Mouse (Mus musculus): ENCODE measurements around the gene Ly6g5b. TPM values are rescaled to one million over a fixed set of nuclear protein-coding genes. Genes with fewer than 3 reads are reported as not detected.

Gene Ly6g5b
- polyA plus RNA-seq, 1 experiment from 2014 or later, result 0.32 TPM

DNA sequence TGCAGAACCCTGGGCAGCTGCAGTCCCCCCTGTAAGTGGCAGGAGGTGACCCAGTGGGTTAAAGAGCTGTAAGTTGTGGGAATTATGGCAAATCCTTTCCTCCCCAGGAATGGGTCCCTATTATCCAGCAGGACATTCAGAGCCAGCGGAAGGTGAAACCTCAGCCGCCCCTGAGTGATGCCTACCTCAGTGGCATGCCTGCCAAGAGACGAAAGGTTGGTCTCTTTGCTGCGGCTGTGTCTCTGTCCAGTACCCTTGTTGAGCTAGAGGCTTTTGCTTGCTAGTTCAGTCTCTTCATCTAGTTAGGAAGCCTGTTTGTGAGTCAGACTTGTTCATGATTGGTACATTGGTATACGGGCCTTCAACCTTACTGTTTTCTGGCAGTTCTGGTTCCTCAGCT lies 30.9 kb upstream of the Ly6g5b start:
- WGBS (ENCODE audit: insufficient replicate concordance), result 87% methylated on average over 5 of the region's 5 CpGs
- TF ChIP-seq CTCF (IDR thresholded peaks at IDR 0.05; ENCODE audit: low read depth) (no peak), EP300 (IDR thresholded peaks at IDR 0.05; ENCODE audit: low read depth) (no peak)
- Histone ChIP-seq H3K4me1 (ENCODE audit: insufficient read depth) (0 out of 2 replicates have a peak, but pooled peaks cover 2% of the 10 kb centered on the region), H3K4me3 (ENCODE audit: low read depth, low read length) (no peak overlapping the region), H3K36me3 (replicated peaks; ENCODE audit: insufficient read depth, low read length) (peaks cover 92% of the 10 kb centered on the region), H3K27ac (ENCODE audit: low read depth) (no peak overlapping the region), H3K9ac (replicated peaks) (no peak overlapping the region), H3K9me3 (ENCODE audit: low read length) (no peaks in the 10 kb centered on the region), H3K4me2 (ENCODE audit: low read depth, low read length) (no peak overlapping the region), H3K27me3 (ENCODE audit: insufficient read depth, low read length) (no peaks in the 10 kb centered on the region)
- no peak for DNase-seq
- no peak for ATAC-seq

DNA sequence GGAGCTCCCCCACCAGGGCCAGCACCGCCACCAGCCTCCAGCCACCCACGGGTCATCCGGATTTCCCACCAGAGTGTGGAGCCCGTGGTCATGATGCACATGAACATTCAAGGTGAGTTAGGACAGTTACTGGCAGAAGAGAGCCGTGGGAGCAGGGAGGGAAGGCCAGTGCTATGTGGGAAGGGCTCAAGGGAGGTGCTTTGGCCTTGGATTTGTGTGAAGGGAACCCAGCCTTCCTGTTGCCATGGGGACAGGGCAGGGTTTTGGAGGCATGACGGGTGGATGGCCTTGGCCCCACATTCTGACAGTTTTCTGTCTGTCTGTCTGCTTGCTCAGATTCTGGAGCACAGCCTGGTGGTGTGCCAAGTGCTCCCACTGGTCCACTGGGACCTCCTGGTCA lies 26.7 kb upstream of the Ly6g5b start:
- no peak overlapping the region for H3K27ac ChIP-seq (ENCODE audit: low read depth)
- no peak overlapping the region for H3K9ac ChIP-seq (replicated peaks)
- peaks cover 91% of the 10 kb centered on the region for H3K36me3 ChIP-seq (replicated peaks; ENCODE audit: insufficient read depth, low read length)
- peaks cover 4% of the 10 kb centered on the region for H3K4me1 ChIP-seq (ENCODE audit: insufficient read depth)
- DNase-seq (no peak), ATAC-seq (no peak)
- no peaks in the 10 kb centered on the region for H3K27me3 ChIP-seq (ENCODE audit: insufficient read depth, low read length)
- no peak overlapping the region for H3K4me3 ChIP-seq (ENCODE audit: low read depth, low read length)
- WGBS (ENCODE audit: insufficient replicate concordance), result 72% methylated on average over 6 of the region's 6 CpGs
- H3K4me2 ChIP-seq (ENCODE audit: low read depth, low read length), result no peak overlapping the region
- no peaks in the 10 kb centered on the region for H3K9me3 ChIP-seq (ENCODE audit: low read length)
- no peak for TF ChIP-seq EP300 (IDR thresholded peaks at IDR 0.05; ENCODE audit: low read depth)
- TF ChIP-seq CTCF (IDR thresholded peaks at IDR 0.05; ENCODE audit: low read depth), result no peak

GRCm38 (mm10) chr17:35140490-35140996 lies 25.3 kb upstream of the Ly6g5b start:
- 74% methylated on average over 16 of the region's 16 CpGs for WGBS (ENCODE audit: insufficient replicate concordance)
- no peak overlapping the region for H3K4me2 ChIP-seq (ENCODE audit: low read depth, low read length)
- peaks cover 77% of the 10 kb centered on the region for H3K36me3 ChIP-seq (replicated peaks; ENCODE audit: insufficient read depth, low read length)
- H3K4me3 ChIP-seq (ENCODE audit: low read depth, low read length), result no peak overlapping the region
- no peak overlapping the region for H3K27ac ChIP-seq (ENCODE audit: low read depth)
- ATAC-seq (no peak), DNase-seq (no peak)
- no peaks in the 10 kb centered on the region for H3K9me3 ChIP-seq (ENCODE audit: low read length)
- TF ChIP-seq CTCF (IDR thresholded peaks at IDR 0.05; ENCODE audit: low read depth) (no peak), EP300 (IDR thresholded peaks at IDR 0.05; ENCODE audit: low read depth) (no peak)
- H3K27me3 ChIP-seq (ENCODE audit: insufficient read depth, low read length), result no peaks in the 10 kb centered on the region
- H3K9ac ChIP-seq (replicated peaks), result no peak overlapping the region
- peaks cover 9% of the 10 kb centered on the region for H3K4me1 ChIP-seq (ENCODE audit: insufficient read depth)

GRCm38 (mm10) chr17:35139269-35139668 lies 24.0 kb upstream of the Ly6g5b start:
- Histone ChIP-seq H3K4me2 (ENCODE audit: low read depth, low read length) (no peak overlapping the region), H3K27ac (ENCODE audit: low read depth) (no peak overlapping the region), H3K9me3 (ENCODE audit: low read length) (no peaks in the 10 kb centered on the region), H3K36me3 (replicated peaks; ENCODE audit: insufficient read depth, low read length) (peaks cover 64% of the 10 kb centered on the region), H3K27me3 (ENCODE audit: insufficient read depth, low read length) (no peaks in the 10 kb centered on the region), H3K4me1 (ENCODE audit: insufficient read depth) (peaks cover 9% of the 10 kb centered on the region), H3K9ac (replicated peaks) (no peak overlapping the region), H3K4me3 (ENCODE audit: low read depth, low read length) (no peak overlapping the region)
- ATAC-seq (no peak), DNase-seq (no peak)
- 84% methylated on average over 3 of the region's 3 CpGs for WGBS (ENCODE audit: insufficient replicate concordance)
- TF ChIP-seq CTCF (IDR thresholded peaks at IDR 0.05; ENCODE audit: low read depth) (no peak), EP300 (IDR thresholded peaks at IDR 0.05; ENCODE audit: low read depth) (no peak)

GRCm38 (mm10) chr17:35135591-35136320 lies 20.5 kb upstream of the Ly6g5b start:
- H3K4me1 ChIP-seq (ENCODE audit: insufficient read depth), result peaks cover 9% of the 10 kb centered on the region
- H3K27me3 ChIP-seq (ENCODE audit: insufficient read depth, low read length), result no peaks in the 10 kb centered on the region
- H3K4me3 ChIP-seq (ENCODE audit: low read depth, low read length), result peak overlapping the region; percentile 66
- WGBS (ENCODE audit: insufficient replicate concordance), result under 1% methylated on average over 42 of the region's 43 CpGs
- DNase-seq, result no peak
- peak overlapping the region; percentile 82 for H3K4me2 ChIP-seq (ENCODE audit: low read depth, low read length)
- TF ChIP-seq EP300 (IDR thresholded peaks at IDR 0.05; ENCODE audit: low read depth) (no peak), CTCF (IDR thresholded peaks at IDR 0.05; ENCODE audit: low read depth) (no peak)
- peak; percentile 62 for ATAC-seq
- no peaks in the 10 kb centered on the region for H3K9me3 ChIP-seq (ENCODE audit: low read length)
- H3K27ac ChIP-seq (ENCODE audit: low read depth), result peak overlapping the region; percentile 93
- H3K36me3 ChIP-seq (replicated peaks; ENCODE audit: insufficient read depth, low read length), result peaks cover 29% of the 10 kb centered on the region
- H3K9ac ChIP-seq (replicated peaks), result peak overlapping the region; percentile 78

- WGBS (ENCODE audit: insufficient replicate concordance), result under 1% methylated on average over 66 of the region's 66 CpGs
These were observed 19.8 kb upstream of the Ly6g5b start, which contains the start of gene Bag6 for GRCm38 (mm10) chr17:35134801-35135590. TSS of gene Bag6 (plus strand) at chr17:35135178.

More at GRCm38 (mm10) chr17:35134801-35135590, 19.8 kb upstream of the Ly6g5b start, which contains the start of gene Bag6:
- H3K27ac ChIP-seq (ENCODE audit: low read depth), result peak within 1 kb of the TSS; percentile 93
- no peaks in the 10 kb centered on the region for H3K9me3 ChIP-seq (ENCODE audit: low read length)
- peak within 1 kb of the TSS; percentile 82 for H3K4me2 ChIP-seq (ENCODE audit: low read depth, low read length)
- peaks cover 28% of the 10 kb centered on the region for H3K36me3 ChIP-seq (replicated peaks; ENCODE audit: insufficient read depth, low read length)
- no peaks in the 10 kb centered on the region for H3K27me3 ChIP-seq (ENCODE audit: insufficient read depth, low read length)
- peak within 1 kb of the TSS; percentile 66 for H3K4me3 ChIP-seq (ENCODE audit: low read depth, low read length)
- H3K4me1 ChIP-seq (ENCODE audit: insufficient read depth), result peaks cover 10% of the 10 kb centered on the region
- ATAC-seq (peak; percentile 89), DNase-seq (peak; percentile 95)
- H3K9ac ChIP-seq (replicated peaks), result peak within 1 kb of the TSS; percentile 78
- TF ChIP-seq CTCF (IDR thresholded peaks at IDR 0.05; ENCODE audit: low read depth) (no peak; the same call in 1 of the 2 replicates), EP300 (IDR thresholded peaks at IDR 0.05; ENCODE audit: low read depth) (peak; percentile 84)

Data from liver, postnatal 0 days (tissue).